Mouse (Mus musculus) bone marrow, adult 2 months (tissue): Measurements from ENCODE around the gene Actr6. TPM values are rescaled to one million over a fixed set of nuclear protein-coding genes. Genes with fewer than 3 reads are reported as not detected.
A peak's percentile ranks its signal among the peaks of the same experiment; 100 is the strongest.

Experiments used
- H3K27ac ChIP-seq: fragments of 200-500 bp; 2 replicates; pipeline ENCODE4 v1.5.1; 2012; ENCODE audit warnings: low read depth, mild to moderate bottlenecking, control low read depth, inconsistent platforms, low read length; ENCODE audit not compliant: control insufficient read depth, poor library complexity, insufficient read depth
- H3K4me1 ChIP-seq: fragments of 200-500 bp; 2 replicates; pipeline ENCODE4 v1.6.1; 2011; ENCODE audit warnings: low read length; ENCODE audit not compliant: control insufficient read depth, insufficient read depth
- H3K4me3 ChIP-seq: fragments of 200-500 bp; replicated peaks from 2 replicates; pipeline ENCODE3; 2011; ENCODE audit warnings: mild to moderate bottlenecking, low read depth, low read length, control low read depth; ENCODE audit not compliant: control insufficient read depth
- CTCF ChIP-seq: fragments of 200-500 bp; IDR thresholded peaks from 2 replicates; pipeline ENCODE4 v1.5.1; 2011; ENCODE audit warnings: low read length, control low read depth; ENCODE audit not compliant: control insufficient read depth, insufficient read depth
- POLR2A ChIP-seq: fragments of 200-500 bp; IDR thresholded peaks from 2 replicates; pipeline ENCODE4 v1.6.1; 2011; ENCODE audit warnings: low read depth, mild to moderate bottlenecking, control low read depth, low read length, borderline replicate concordance; ENCODE audit not compliant: control insufficient read depth
- WGBS: fragments of 180-500 bp; shearing (Covaris S2); methylation state at CpG from one replicate; pipeline ENCODE4 v1.1.7; 2018; 5-methylcytosine and 5-hydroxymethylcytosine counted together
- polyA plus RNA-seq: library from polyadenylated mRNA; stranded (reverse); fragments of >200 nt; gene quantifications from 2 replicates; pipeline ENCODE4 v1.2.4, GENCODE M21; 2011; ENCODE audit warnings: low replicate concordance; ENCODE audit not compliant: missing spikeins, insufficient read depth, insufficient read length

Gene Actr6
- 2.7 and 3.7 TPM in 2 replicates for polyA plus RNA-seq

DNA sequence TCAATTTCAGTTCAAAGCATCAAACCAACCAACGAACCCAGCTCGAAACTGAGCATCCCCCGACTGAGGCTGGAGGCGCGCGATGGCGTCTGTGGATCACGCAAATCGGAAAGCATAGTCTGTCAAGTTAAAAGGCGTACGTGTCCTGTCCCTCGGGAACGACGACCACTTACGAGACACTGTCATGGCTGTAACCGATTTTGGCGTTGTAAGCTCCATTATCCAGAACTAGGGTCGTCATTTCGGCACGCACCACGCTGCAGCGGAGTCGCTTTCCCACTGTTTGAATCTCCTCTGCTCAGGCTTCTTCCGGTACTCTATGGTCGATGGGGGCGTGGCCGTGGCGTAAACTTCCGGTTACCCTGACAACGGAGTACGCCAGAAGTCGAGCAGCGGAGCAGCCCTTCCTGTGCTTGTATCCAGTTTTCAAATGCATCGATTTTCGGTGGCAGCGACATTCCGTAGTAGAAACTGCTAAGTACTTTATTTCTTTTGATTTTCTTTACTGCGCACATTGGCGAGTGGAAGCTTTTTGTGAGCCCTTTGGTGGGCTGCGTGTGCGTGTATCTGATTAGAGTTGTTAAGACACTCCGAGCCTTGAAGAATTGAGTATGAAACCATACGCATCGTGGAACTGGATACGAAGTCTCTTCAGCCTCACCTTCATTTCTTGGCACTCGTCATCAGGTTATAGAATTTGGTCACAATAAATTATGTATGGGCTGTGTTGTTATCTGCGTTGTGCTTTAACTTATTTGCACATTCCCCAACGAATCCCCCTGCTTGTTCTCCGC, at the start of gene Actr6:
Gene Actr6, minus strand, starts transcription at position 295 of the 794 bp plus-strand sequence.
- no peaks in the 10 kb centered on the region; the same call in 1 of the 2 replicates for H3K4me1 ChIP-seq
- WGBS, result under 1% methylated on average over 49 of the region's 49 CpGs
- peak within 1 kb of the TSS; percentile 54 for H3K27ac ChIP-seq
- peak within 1 kb of the TSS; percentile 99 for H3K4me3 ChIP-seq
- TF ChIP-seq POLR2A, result peak; percentile 38; the same call in 1 of the 2 replicates
- TF ChIP-seq CTCF, result no peak

DNA sequence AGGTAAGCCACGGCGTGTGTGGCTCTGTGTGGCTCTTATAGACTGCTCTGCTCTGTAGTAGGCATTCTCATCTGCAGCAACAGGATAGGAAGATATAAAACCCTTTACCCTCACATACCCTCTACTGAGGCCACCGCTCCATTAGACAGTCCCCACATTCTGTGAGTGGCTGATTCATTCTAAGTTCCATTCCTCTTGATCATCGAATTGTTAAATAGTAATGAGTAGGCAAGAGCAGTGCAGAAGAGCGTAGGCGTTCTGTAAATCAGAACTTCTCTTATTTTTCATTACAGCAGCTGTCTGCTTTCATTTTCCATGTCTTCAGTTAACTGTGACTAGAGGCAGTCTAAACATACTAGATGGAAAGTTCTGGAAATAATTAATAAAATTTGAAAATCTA, 43.9 kb upstream of the Actr6 start:
- Histone ChIP-seq H3K4me3 (no peak overlapping the region), H3K27ac (no peak overlapping the region), H3K4me1 (no peaks in the 10 kb centered on the region)
- no peak for TF ChIP-seq CTCF
- no peak for TF ChIP-seq POLR2A
- 88% methylated on average over 6 of the region's 6 CpGs for WGBS

DNA sequence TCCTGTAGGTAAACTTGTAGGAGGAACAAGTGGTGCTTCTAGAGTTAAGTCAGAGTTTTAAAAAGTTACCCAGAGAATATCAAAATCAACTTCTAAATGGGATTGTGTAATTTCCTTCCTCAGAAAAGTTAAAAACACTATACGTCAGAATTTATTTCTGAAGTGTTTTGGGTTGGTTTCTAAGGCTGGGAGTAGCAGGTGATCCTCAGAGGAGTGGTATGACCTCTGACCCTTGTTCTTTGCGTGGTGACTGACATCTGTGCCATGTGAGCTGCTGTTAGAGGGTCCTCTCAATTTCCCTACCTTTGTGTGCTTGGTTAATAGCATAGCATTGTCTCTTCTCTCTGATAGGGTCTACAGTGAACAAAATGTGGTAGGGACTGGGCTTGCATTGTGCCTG, 39.8 kb upstream of the Actr6 start:
- Histone ChIP-seq H3K27ac (no peak overlapping the region), H3K4me1 (no peaks in the 10 kb centered on the region; the same call in 1 of the 2 replicates), H3K4me3 (no peak overlapping the region)
- TF ChIP-seq CTCF, result no peak
- 24% methylated on average over 2 of the region's 2 CpGs for WGBS

DNA sequence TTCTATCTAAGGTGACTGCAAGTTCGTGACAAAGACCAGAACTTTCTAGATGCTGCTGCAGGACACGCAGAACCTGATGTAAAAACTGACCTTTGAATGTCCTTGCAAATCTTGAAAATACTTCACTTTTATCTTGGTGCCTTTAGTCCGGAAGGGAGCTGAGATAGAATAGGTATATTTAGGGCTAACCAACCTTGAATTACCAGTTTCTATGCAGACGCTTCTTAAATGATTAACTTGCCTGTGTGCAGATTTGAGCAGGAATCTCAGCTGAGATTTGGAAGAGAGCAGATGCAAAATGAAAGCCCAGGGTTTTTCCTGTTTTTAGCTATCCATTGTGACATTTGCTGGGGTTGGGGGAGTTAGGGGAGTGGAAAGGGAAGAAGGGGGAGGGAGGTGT, 37.0 kb upstream of the Actr6 start:
- Histone ChIP-seq H3K27ac (no peak overlapping the region), H3K4me3 (no peak overlapping the region), H3K4me1 (peaks cover 1% of the 10 kb centered on the region; the same call in 1 of the 2 replicates)
- TF ChIP-seq POLR2A, result no peak
- TF ChIP-seq CTCF, result no peak
- WGBS, result 81% methylated on average over 4 of the region's 4 CpGs

DNA sequence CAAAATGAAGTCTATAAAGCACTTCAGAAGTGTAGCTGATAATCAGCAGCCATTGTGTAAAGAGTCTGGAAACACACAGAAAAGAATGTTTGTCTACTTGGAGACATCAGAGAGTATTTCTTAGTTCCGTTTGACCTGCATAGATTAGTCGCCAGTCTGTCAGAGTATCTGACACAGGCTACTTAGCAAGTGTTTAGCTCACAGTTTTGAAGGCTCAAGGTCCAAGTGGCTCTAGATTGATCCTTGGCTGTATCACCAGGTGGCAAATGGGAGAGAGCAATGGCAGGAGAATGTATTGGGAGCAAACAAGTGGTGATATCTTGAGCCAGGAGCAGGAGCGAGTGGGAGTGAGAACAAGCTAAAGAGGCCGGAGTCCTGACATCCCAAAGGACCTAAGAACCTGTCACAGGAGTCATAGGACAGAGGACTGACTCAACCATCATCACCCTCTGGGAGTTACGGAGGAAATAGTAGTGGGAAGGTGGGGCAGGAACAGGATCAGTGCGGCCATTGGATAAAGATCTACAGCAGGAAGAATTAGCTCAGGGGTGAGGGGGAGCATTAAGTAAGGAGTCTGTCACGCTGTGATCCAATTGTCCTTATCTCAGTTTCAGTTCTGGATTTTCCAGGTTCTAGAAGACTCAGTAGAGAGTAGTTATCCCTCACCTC, 36.4 kb upstream of the Actr6 start:
- H3K4me3 ChIP-seq, result no peak overlapping the region
- no peak overlapping the region for H3K27ac ChIP-seq
- H3K4me1 ChIP-seq, result peaks cover 2% of the 10 kb centered on the region; the same call in 1 of the 2 replicates
- WGBS, result 85% methylated on average over 7 of the region's 7 CpGs
- TF ChIP-seq POLR2A (no peak), CTCF (no peak)

DNA sequence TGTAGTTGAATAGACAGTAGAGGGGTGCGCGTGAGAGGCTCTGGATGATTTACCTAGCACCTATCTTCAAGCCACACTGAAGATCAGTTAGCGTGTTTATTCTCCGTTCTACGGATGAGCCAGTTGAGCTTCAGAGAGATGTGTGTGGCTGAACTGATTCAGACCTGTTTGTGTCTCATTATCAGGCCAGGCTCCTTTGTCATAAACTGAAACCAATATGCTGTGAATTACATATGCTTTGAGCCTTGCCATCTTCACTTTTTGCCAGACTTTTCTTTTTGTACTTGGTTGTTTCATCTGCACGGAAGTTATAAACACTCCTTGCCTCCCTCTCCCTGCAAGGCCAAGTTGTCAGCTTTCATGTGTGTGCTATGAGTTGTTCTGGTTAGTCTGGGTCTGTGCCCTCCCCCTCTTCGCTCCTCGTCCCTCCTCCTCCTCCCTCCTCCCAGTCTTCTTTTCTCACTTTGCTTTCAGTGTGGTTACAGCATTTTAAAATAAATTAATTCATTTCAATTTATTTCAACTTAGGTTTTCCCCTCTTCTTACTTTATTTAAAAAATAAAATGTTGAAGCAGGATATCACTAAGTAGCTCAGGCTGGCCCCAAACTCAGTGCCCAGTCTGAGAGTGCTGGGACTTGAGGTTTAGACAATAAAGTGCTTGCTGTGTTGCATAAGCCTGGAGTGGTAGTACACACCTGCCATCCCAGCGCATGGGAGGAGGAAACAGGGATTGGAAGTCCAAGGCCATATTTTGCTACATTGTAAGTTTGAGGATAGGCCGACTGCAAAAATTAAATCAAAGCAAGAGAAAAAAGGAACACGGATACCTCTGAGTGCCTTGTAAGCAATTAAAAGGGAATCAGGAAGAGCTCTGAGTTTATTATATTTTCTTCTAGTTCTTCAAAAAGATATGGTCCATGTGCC, 34.0 kb upstream of the Actr6 start:
- WGBS, result 71% methylated on average over 11 of the region's 11 CpGs
- Histone ChIP-seq H3K4me3 (no peak overlapping the region), H3K4me1 (peaks cover 2% of the 10 kb centered on the region; the same call in 1 of the 2 replicates), H3K27ac (no peak overlapping the region)
- TF ChIP-seq CTCF, result no peak
- no peak for TF ChIP-seq POLR2A

DNA sequence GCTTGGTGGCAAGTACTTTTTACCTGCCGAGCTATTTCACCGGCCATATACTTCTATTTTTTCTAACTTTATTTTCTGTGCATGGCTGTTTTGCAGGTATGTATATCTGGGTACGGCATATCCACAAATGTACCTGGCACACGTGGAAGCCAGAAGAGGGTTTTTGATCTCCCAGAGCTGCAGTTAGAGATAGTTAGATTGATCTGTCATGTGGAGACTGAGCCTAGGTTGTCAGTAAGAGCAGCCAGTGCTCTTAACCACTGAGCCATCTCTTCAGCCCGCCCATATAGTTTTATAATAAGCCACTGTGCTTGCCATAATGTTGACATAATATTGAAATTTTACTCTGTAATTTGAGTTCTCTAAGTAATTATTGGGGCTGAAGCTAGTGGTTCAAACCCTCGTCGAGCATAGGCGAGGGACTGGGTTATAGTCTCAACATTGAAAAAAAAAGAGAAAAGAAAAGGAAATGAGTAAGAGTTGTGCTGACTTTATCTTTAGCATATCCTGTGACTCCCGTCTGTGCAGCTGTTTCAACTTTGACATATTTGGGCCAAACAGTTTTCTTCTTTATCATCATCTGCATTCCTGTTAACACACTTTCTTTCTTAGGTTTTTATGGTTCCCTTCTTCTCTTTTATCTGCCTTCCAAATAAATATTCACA, 32.5 kb upstream of the Actr6 start:
- H3K27ac ChIP-seq, result no peak overlapping the region
- H3K4me1 ChIP-seq, result peaks cover 2% of the 10 kb centered on the region; the same call in 1 of the 2 replicates

DNA sequence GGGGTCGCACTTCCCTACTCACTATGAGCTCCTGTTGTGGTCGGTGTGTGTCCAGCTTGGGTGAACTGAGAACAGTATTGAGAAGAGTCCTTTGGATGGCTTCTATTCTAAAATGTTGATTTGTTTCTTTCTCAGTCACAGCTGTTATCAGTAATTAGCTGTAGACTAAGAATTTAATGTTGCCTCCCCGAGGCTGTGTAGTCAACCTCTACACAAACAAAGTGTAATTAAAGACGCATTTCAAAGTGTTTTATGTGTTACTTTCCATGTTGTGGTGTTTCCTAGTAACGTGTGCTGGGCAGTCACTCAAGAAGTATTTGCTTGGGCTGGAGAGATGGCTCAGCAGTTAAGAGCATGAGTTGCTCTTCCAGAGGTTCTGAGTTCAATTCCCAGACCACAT, 28.7 kb upstream of the Actr6 start:
- 88% methylated on average over 5 of the region's 5 CpGs for WGBS
- TF ChIP-seq POLR2A (no peak), CTCF (no peak)
- Histone ChIP-seq H3K4me1 (peaks cover 2% of the 10 kb centered on the region; the same call in 1 of the 2 replicates), H3K4me3 (no peak overlapping the region), H3K27ac (no peak overlapping the region)

More for the DNA sequence above, 32.5 kb upstream of the Actr6 start:
- WGBS, result 41% methylated on average over 9 of the region's 9 CpGs
- no peak overlapping the region for H3K4me3 ChIP-seq
- TF ChIP-seq POLR2A (no peak), CTCF (no peak)
